Comparison of ENCODE assay signal across 11 mouse cellular contexts in the genomic region with DNA sequence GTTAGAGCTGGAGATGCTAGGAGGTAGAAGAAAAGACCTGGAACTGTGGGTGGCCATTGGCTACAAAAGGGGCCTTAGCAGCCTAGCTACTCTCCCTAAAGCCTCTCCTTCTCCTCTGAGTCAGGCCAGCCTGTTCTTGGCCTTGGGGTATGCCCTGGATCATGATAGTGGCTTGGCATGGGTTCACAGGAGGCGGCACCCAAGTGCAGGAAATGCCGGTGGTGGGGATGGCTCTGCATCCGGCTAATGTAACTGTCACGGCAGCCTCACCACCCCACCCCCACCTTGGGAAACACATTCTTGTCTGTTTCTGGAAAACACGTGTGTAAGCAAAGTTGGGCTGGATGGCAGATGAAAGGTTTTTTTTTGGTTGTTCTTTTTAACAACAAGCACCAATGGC.
DNase-seq lines count a peak whose midpoint lies in the region; ATAC-seq lines count a peak whose summit lies in the region.
"Had no signal": no experiment of that assay in that cellular context is flagged by ENCODE, and none has a peak within 500 bp of the region (broad histone marks: within the 10 kb centered on the region; RNA-seq: fewer than 3 reads in every experiment).

No protein-coding gene starts in this region.

- no peak overlapping the region for H3K4me2 ChIP-seq in kidney, embryonic 16.5 days (replicated peaks; ENCODE audit: low read depth, low read length)
- H3K4me2 ChIP-seq in hindbrain, embryonic 11.5 days (replicated peaks; ENCODE audit: low read depth, low read length), result no peak overlapping the region
- H3K4me2 ChIP-seq: embryonic facial prominence, embryonic 12.5 days; neural tube, embryonic 12.5 days had no signal

- WGBS in kidney, embryonic 16.5 days, result 57% methylated on average over 5 of the region's 5 CpGs
- WGBS in hindbrain, embryonic 11.5 days, result 62% methylated on average over 5 of the region's 5 CpGs

- peaks cover under 1% of the 10 kb centered on the region; the same call in 1 of the 2 replicates for H3K4me1 ChIP-seq in kidney, embryonic 16.5 days (ENCODE audit: insufficient read depth, low read length)
- no peaks in the 10 kb centered on the region for H3K4me1 ChIP-seq in hindbrain, embryonic 11.5 days (replicated peaks; ENCODE audit: control insufficient read depth, insufficient read depth, low read length)
- H3K4me1 ChIP-seq: embryonic facial prominence, embryonic 12.5 days; neural tube, embryonic 12.5 days had no signal

- no peak overlapping the region for H3K4me3 ChIP-seq in kidney, embryonic 16.5 days (ENCODE audit: low read length)
- no peak overlapping the region for H3K4me3 ChIP-seq in hindbrain, embryonic 11.5 days (ENCODE audit: low read depth, low read length)
- H3K4me3 ChIP-seq: embryonic facial prominence, embryonic 12.5 days; neural tube, embryonic 12.5 days had no signal

- H3K36me3 ChIP-seq in kidney, embryonic 16.5 days (ENCODE audit: insufficient read depth, low read length), result no peaks in the 10 kb centered on the region
- no peaks in the 10 kb centered on the region for H3K36me3 ChIP-seq in hindbrain, embryonic 11.5 days (ENCODE audit: control insufficient read depth, insufficient read depth, low read length)
- H3K36me3 ChIP-seq: embryonic facial prominence, embryonic 12.5 days; G1E; neural tube, embryonic 12.5 days had no signal

- H3K27ac ChIP-seq in kidney, embryonic 16.5 days (ENCODE audit: low read length), result no peak overlapping the region
- H3K27ac ChIP-seq in hindbrain, embryonic 11.5 days (ENCODE audit: low read depth, low read length), result no peak overlapping the region
- H3K27ac ChIP-seq: neural tube, embryonic 12.5 days had no signal

- ATAC-seq in kidney, embryonic 16.5 days (ENCODE audit: low FRiP score, low TSS enrichment), result no peak
- peak; percentile 97 for ATAC-seq in common myeloid progenitor, adult 5-6 weeks (replicated peaks; ENCODE audit: low read depth, poor library complexity, severe bottlenecking)
- peak; percentile 65 to 81 for ATAC-seq in hematopoietic stem cell, adult 5-6 weeks (replicated peaks in 1 of 2; ENCODE audit: insufficient read depth in 1 of 2, low FRiP score in 2 of 2, low TSS enrichment in 1 of 2, low read depth in 1 of 2, poor library complexity in 2 of 2, severe bottlenecking in 2 of 2)
- ATAC-seq in megakaryocyte progenitor cell, adult 5-6 weeks (replicated peaks; ENCODE audit: poor library complexity), result peak; percentile 99
- no peak for ATAC-seq in activated CD4-positive, CD25-positive, alpha-beta regulatory T cell, adult 4 months
- ATAC-seq in hindbrain, embryonic 11.5 days (ENCODE audit: low FRiP score), result no peak

- H3K9me3 ChIP-seq in kidney, embryonic 16.5 days (ENCODE audit: low read length), result no peaks in the 10 kb centered on the region
- no peaks in the 10 kb centered on the region for H3K9me3 ChIP-seq in hindbrain, embryonic 11.5 days (ENCODE audit: control insufficient read depth, low read length)
- H3K9me3 ChIP-seq: embryonic facial prominence, embryonic 12.5 days; G1E; neural tube, embryonic 12.5 days had no signal

- peaks cover 6% of the 10 kb centered on the region; the same call in 1 of the 2 replicates for H3K27me3 ChIP-seq in kidney, embryonic 16.5 days (ENCODE audit: insufficient read depth, low read length)
- no peaks in the 10 kb centered on the region for H3K27me3 ChIP-seq in hindbrain, embryonic 11.5 days (ENCODE audit: control insufficient read depth, insufficient read depth, low read length)
- H3K27me3 ChIP-seq: embryonic facial prominence, embryonic 12.5 days; neural tube, embryonic 12.5 days had no signal

- no peak overlapping the region for H3K9ac ChIP-seq in kidney, embryonic 16.5 days (replicated peaks; ENCODE audit: low read length)
- no peak overlapping the region for H3K9ac ChIP-seq in hindbrain, embryonic 11.5 days (ENCODE audit: low read depth, low read length)
- H3K9ac ChIP-seq: embryonic facial prominence, embryonic 12.5 days; neural tube, embryonic 12.5 days had no signal

- peak; percentile 30 for DNase-seq in kidney, adult 11 months
- DNase-seq in right cerebral cortex, postnatal 25 days, result no peak
- no peak for DNase-seq in hindbrain, embryonic 11.5 days (ENCODE audit: low spot score)

Comparison
In these comparisons a context has a peak if more than half of its experiments do, and no peak if none do; other contexts are left out.
1. ATAC-seq: peak in common myeloid progenitor, adult 5-6 weeks (single experiment), hematopoietic stem cell, adult 5-6 weeks (2 of 2) and megakaryocyte progenitor cell, adult 5-6 weeks (single experiment); none in kidney, embryonic 16.5 days (single experiment), activated CD4-positive, CD25-positive, alpha-beta regulatory T cell, adult 4 months (single experiment) and hindbrain, embryonic 11.5 days (single experiment).